Mouse (Mus musculus) myocyte (in vitro differentiated cells): ENCODE results near the gene Mmaa.

Experiments used
- CEBPB ChIP-seq: IDR thresholded peaks from 2 replicates; pipeline ENCODE4 v1.6.1; 2011; ENCODE audit warnings: mild to moderate bottlenecking, moderate library complexity; ENCODE audit not compliant: poor library complexity, insufficient read depth, severe bottlenecking
- E2F4 ChIP-seq: IDR thresholded peaks from one replicate; pipeline ENCODE4 v1.6.1; 2011; ENCODE audit warnings: mild to moderate bottlenecking, control low read depth, moderate library complexity; ENCODE audit not compliant: insufficient read depth
- MAX ChIP-seq: IDR thresholded peaks from one replicate; pipeline ENCODE4 v1.6.1; 2011; ENCODE audit warnings: low read depth, mild to moderate bottlenecking, control low read depth
- MYOD1 ChIP-seq, 3 experiments: IDR thresholded peaks; one replicate each; pipeline ENCODE4 v1.6.1; 2011; ENCODE audit warnings: control low read depth in 2 of 3, low read depth in 2 of 3, mild to moderate bottlenecking in 2 of 3, moderate library complexity in 1 of 3; ENCODE audit not compliant: insufficient read length in 2 of 3, control insufficient read depth in 1 of 3
- MYOG ChIP-seq, 3 experiments: IDR thresholded peaks; one replicate each; pipeline ENCODE4 v1.6.1; 2011; ENCODE audit warnings: control low read depth in 2 of 3, low read depth in 2 of 3, mild to moderate bottlenecking in 2 of 3; ENCODE audit not compliant: insufficient read length in 2 of 3, control insufficient read depth in 1 of 3, insufficient read depth in 1 of 3
- POLR2A ChIP-seq: IDR thresholded peaks from one replicate; pipeline ENCODE4 v1.6.1; 2011; ENCODE audit warnings: low read depth, mild to moderate bottlenecking, control low read depth, moderate library complexity; ENCODE audit not compliant: insufficient read length
- POLR2AphosphoS2 ChIP-seq: IDR thresholded peaks from one replicate; pipeline ENCODE4 v1.6.1; 2011; ENCODE audit warnings: low read depth, control low read depth; ENCODE audit not compliant: insufficient read length
- REST ChIP-seq: IDR thresholded peaks from one replicate; pipeline ENCODE4 v1.6.1; 2011; ENCODE audit warnings: mild to moderate bottlenecking, control low read depth, moderate library complexity; ENCODE audit not compliant: insufficient read depth, insufficient read length
- TCF12 ChIP-seq: IDR thresholded peaks from one replicate; pipeline ENCODE4 v1.6.1; 2011; ENCODE audit warnings: mild to moderate bottlenecking, control low read depth; ENCODE audit not compliant: poor library complexity, insufficient read depth, severe bottlenecking
- TCF3 ChIP-seq: IDR thresholded peaks from one replicate; pipeline ENCODE4 v1.6.1; 2011; ENCODE audit warnings: low read depth, control low read depth; ENCODE audit not compliant: insufficient read length
- USF1 ChIP-seq: IDR thresholded peaks from one replicate; pipeline ENCODE4 v1.6.1; 2011; ENCODE audit warnings: low read depth, mild to moderate bottlenecking, control low read depth, moderate library complexity

DNA sequence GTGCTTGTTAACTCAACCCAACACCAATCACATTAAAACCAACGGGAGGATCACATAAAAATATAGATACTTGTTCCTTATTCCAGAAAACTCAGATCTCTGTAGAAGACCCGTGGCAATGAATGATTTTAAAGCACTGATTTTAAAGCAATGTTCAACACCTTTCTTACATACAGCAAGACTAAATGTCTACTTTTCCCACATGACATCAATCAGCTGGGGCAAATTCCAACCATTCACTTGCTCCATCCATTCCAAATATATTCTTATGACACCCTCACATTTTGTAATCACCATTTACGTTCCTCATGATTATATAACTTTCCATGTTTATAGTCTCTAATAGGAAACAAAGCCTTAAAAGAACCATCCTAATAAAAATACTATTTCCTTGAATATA is 896 bp downstream of the Mmaa start:
- no peak for TF ChIP-seq REST
- no peak for TF ChIP-seq POLR2A
- TF ChIP-seq MYOG (IDR thresholded peaks at IDR 0.05; ENCODE audit: control insufficient read depth in 1 of 3, insufficient read depth in 1 of 3, insufficient read length in 2 of 3, low read depth in 2 of 3): no peak
- TF ChIP-seq CEBPB: no peak
- TF ChIP-seq TCF12: no peak
- no peak for TF ChIP-seq E2F4
- no peak for TF ChIP-seq MAX
- no peak for TF ChIP-seq MYOD1 (IDR thresholded peaks at IDR 0.05; ENCODE audit: control insufficient read depth in 1 of 3, insufficient read length in 2 of 3, low read depth in 2 of 3)
- no peak for TF ChIP-seq USF1
- no peak for TF ChIP-seq POLR2AphosphoS2
- TF ChIP-seq TCF3: no peak
